Mouse (Mus musculus) fibroblast of lung, adult 2 months (primary cell): ENCODE measurements around the gene Rapgef3.

Source experiments
- DNase-seq: peaks from one replicate; pipeline ENCODE4 v3.0.0-alpha.2; 2011; ENCODE audit warnings: low read depth

The Rapgef3 gene

GRCm38 (mm10) chr15:97793386-97794153 is 25.8 kb upstream of the Rapgef3 start:
- no peak for DNase-seq

- DNase-seq = no peak
Observed at GRCm38 (mm10) chr15:97791126-97791700, 23.4 kb upstream of the Rapgef3 start.

- DNase-seq = no peak
Observed at GRCm38 (mm10) chr15:97789761-97790505, 22.2 kb upstream of the Rapgef3 start.

- no peak for DNase-seq
Observed at GRCm38 (mm10) chr15:97788821-97789220, 21.0 kb upstream of the Rapgef3 start.

GRCm38 (mm10) chr15:97787799-97788667 is 20.3 kb upstream of the Rapgef3 start:
- DNase-seq = no peak

- DNase-seq = no peak
Observed at GRCm38 (mm10) chr15:97787148-97787798, 19.5 kb upstream of the Rapgef3 start.

- peak; percentile 89 for DNase-seq
Observed at GRCm38 (mm10) chr15:97786412-97787112, 18.8 kb upstream of the Rapgef3 start.

GRCm38 (mm10) chr15:97785731-97786411 is 18.1 kb upstream of the Rapgef3 start:
- no peak for DNase-seq

GRCm38 (mm10) chr15:97784561-97785161 is 16.9 kb upstream of the Rapgef3 start:
- DNase-seq = no peak

GRCm38 (mm10) chr15:97784092-97784559 is 16.4 kb upstream of the Rapgef3 start:
- DNase-seq = no peak

GRCm38 (mm10) chr15:97782749-97783105 is 15.0 kb upstream of the Rapgef3 start:
- no peak for DNase-seq

- DNase-seq = no peak
Observed at GRCm38 (mm10) chr15:97781961-97782748, 14.4 kb upstream of the Rapgef3 start.

GRCm38 (mm10) chr15:97780611-97781031 is 12.8 kb upstream of the Rapgef3 start:
- no peak for DNase-seq

- DNase-seq = no peak
Observed at GRCm38 (mm10) chr15:97779576-97779975, 11.8 kb upstream of the Rapgef3 start.

GRCm38 (mm10) chr15:97778311-97779098 is 10.7 kb upstream of the Rapgef3 start, which contains the start of gene Slc48a1:
Gene Slc48a1 (plus strand): TSS chr15:97778520.
- DNase-seq = no peak

GRCm38 (mm10) chr15:97776919-97777318 is 9.1 kb upstream of the Rapgef3 start:
- DNase-seq = no peak

- no peak for DNase-seq
Observed at GRCm38 (mm10) chr15:97776514-97776913, 8.7 kb upstream of the Rapgef3 start.

GRCm38 (mm10) chr15:97773961-97774370 is 6.2 kb upstream of the Rapgef3 start:
- no peak for DNase-seq
